Mouse (Mus musculus) lung, embryonic 15.5 days (tissue): ENCODE results near the gene Ssr1. TPM values are rescaled to one million over a fixed set of nuclear protein-coding genes. Genes with fewer than 3 reads are reported as not detected.

ENCODE experiments used
- ATAC-seq: fragments of 200-750 bp; cut with Nextera tagmentation; 2 replicates; pipeline ENCODE4 v1.8.0; 2017; ENCODE audit warnings: moderate number of reproducible peaks, borderline replicate concordance; ENCODE audit not compliant: low FRiP score, low TSS enrichment; ENCODE audit errors: extremely low read depth
- H3K27ac ChIP-seq: fragments of 300-500 bp; sonication (generic); 2 replicates; pipeline ENCODE4 v1.5.1; 2015; ENCODE audit warnings: moderate library complexity, mild to moderate bottlenecking, inconsistent platforms
- H3K27me3 ChIP-seq: fragments of 300-500 bp; sonication (generic); 2 replicates; pipeline ENCODE4 v1.6.1; 2015; ENCODE audit warnings: inconsistent platforms
- H3K36me3 ChIP-seq: fragments of 300-500 bp; sonication (generic); 2 replicates; pipeline ENCODE4 v1.6.1; 2015; ENCODE audit warnings: inconsistent platforms
- H3K4me1 ChIP-seq: fragments of 300-500 bp; sonication (generic); 2 replicates; pipeline ENCODE4 v1.6.1; 2015; ENCODE audit warnings: inconsistent platforms
- H3K4me2 ChIP-seq: fragments of 300-500 bp; sonication (generic); 2 replicates; pipeline ENCODE4 v1.6.1; 2015; ENCODE audit warnings: inconsistent platforms, mild to moderate bottlenecking, moderate library complexity
- H3K4me3 ChIP-seq: fragments of 300-500 bp; sonication (generic); 2 replicates; pipeline ENCODE4 v1.5.1; 2015; ENCODE audit warnings: mild to moderate bottlenecking, inconsistent platforms
- H3K9ac ChIP-seq: fragments of 300-500 bp; sonication (generic); 2 replicates; pipeline ENCODE4 v1.6.1; 2015; ENCODE audit warnings: inconsistent platforms
- H3K9me3 ChIP-seq: fragments of 300-500 bp; sonication (generic); 2 replicates; pipeline ENCODE4 v1.6.1; 2016; ENCODE audit warnings: inconsistent platforms
- WGBS: fragments of 180-500 bp; shearing (Covaris S2); methylation state at CpG from one replicate; pipeline ENCODE4 v1.1.7; 2015; 5-methylcytosine and 5-hydroxymethylcytosine counted together
- polyA plus RNA-seq: library from polyadenylated mRNA; unstranded; fragments of >200 nt; fragmentation: Nextera tagmentation; extraction: Ambion mirVana; gene quantifications from 2 replicates; pipeline ENCODE4 v1.2.1, GENCODE M21; 2015

Ssr1 gene
- polyA plus RNA-seq, 1 experiment from 2014 or later, result 150 TPM

DNA sequence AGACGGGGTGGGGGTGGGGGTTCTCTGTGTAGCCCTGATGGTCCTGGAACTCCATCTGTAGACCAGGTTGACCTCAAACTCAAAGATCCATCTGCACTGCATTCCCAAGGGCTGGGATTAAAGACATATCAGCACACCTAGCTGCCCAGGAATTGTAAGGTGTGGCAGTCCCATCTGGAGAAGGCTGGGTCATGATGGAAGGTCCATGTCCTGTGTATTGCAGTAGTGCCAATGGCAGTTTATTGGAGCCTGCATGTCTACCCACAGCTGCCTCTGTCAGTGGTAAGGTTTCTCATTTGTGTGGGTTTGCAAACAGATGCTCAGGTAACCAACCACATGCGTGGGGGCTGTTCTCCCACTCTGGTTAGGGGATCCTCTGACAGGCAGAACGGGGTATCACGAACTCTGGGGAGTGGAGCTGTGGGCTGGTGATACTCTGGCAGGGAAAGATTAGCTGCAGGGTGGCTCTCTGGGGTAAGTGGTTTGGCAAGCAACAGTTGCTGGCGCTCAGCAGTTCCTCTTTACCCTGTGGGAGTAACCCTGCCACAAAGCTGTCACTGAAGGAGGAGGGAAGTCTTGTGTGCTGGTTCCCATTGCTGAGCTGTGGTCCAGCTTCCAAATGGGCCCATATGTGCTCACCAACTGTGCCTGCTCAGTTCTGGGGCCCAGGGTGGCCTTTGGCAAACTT, 15.8 kb upstream of the Ssr1 start:
- H3K4me1 ChIP-seq, result no peaks in the 10 kb centered on the region
- no peak overlapping the region for H3K4me2 ChIP-seq
- no peak overlapping the region for H3K4me3 ChIP-seq
- H3K9ac ChIP-seq, result no peak overlapping the region
- H3K36me3 ChIP-seq, result no peaks in the 10 kb centered on the region
- no peak overlapping the region for H3K27ac ChIP-seq
- WGBS, result 69% methylated on average over 5 of the region's 5 CpGs
- H3K9me3 ChIP-seq, result no peaks in the 10 kb centered on the region
- no peaks in the 10 kb centered on the region for H3K27me3 ChIP-seq
- no peak for ATAC-seq

DNA sequence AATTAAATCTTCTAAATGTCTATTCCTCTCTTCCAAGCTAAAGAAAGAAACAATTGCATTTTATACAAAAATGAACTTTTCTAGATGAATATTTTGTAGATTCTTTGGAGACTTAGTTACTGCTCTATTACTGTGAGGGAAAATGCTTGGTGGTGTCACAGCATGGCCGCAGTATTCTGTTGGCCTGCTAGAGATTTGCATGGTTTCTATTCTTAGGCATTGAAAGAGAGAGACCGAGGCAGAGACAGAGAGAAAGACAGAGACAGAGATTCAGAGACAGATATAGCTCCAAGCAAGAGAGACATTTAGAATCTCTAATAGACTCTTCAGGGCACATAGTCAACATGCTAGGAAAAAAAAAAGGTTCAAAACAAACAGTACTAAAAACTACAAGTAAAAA, 14.0 kb upstream of the Ssr1 start:
- Histone ChIP-seq H3K4me2 (no peak overlapping the region), H3K9ac (no peak overlapping the region), H3K9me3 (no peaks in the 10 kb centered on the region), H3K4me1 (no peaks in the 10 kb centered on the region), H3K27me3 (no peaks in the 10 kb centered on the region), H3K27ac (no peak overlapping the region), H3K36me3 (no peaks in the 10 kb centered on the region), H3K4me3 (no peak overlapping the region)
- 85% methylated on average over 2 of the region's 2 CpGs for WGBS
- ATAC-seq, result no peak

DNA sequence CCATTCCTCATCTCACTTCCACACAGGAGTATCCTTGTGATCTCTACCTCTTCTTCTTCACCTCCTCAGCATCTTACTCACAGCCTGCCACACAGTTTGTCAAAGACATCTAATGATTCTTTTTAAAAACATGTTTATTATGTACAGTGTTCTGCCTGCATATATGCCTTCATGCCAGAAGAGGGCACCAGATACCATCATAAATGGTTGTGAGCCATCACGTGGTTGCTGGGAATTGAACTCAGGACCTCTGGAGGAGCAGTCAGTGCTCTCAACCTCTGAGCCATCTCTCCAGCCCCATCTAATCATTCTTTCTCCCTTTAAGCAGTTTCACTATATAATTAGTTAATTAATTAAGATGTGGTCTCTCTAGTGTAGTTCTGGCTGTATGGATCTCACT, 8.4 kb upstream of the Ssr1 start:
- Histone ChIP-seq H3K4me3 (no peak overlapping the region), H3K9ac (no peak overlapping the region), H3K4me2 (no peak overlapping the region), H3K27me3 (no peaks in the 10 kb centered on the region), H3K27ac (no peak overlapping the region), H3K9me3 (no peaks in the 10 kb centered on the region), H3K36me3 (no peaks in the 10 kb centered on the region), H3K4me1 (no peaks in the 10 kb centered on the region)
- ATAC-seq, result no peak
- 38% methylated on average over 1 of the region's 1 CpGs for WGBS

DNA sequence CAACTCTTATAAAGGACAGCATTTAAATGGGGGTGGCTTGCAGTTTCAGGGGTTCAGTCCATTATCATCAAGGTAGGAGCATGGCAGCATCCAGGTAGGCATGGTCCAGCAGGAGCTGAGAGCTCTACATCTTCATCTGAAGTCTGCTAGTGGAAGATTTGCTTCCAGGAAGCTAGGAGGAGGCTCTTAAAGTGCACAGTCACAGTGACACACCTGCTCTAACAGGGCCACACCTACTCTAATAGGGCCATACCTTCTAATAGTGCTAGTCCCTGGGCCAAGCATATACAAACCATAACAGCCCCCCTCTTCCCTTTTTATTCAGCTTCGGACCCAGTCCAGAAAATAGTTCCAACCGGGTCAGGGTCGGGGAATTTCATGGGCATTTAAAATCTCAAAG, 5.7 kb upstream of the Ssr1 start:
- Histone ChIP-seq H3K4me1 (no peaks in the 10 kb centered on the region; the same call in 1 of the 2 replicates), H3K27ac (no peak overlapping the region), H3K36me3 (no peaks in the 10 kb centered on the region), H3K4me3 (no peak overlapping the region), H3K9ac (no peak overlapping the region), H3K4me2 (no peak overlapping the region), H3K9me3 (no peaks in the 10 kb centered on the region), H3K27me3 (no peaks in the 10 kb centered on the region)
- 83% methylated on average over 3 of the region's 3 CpGs for WGBS
- ATAC-seq, result no peak

DNA sequence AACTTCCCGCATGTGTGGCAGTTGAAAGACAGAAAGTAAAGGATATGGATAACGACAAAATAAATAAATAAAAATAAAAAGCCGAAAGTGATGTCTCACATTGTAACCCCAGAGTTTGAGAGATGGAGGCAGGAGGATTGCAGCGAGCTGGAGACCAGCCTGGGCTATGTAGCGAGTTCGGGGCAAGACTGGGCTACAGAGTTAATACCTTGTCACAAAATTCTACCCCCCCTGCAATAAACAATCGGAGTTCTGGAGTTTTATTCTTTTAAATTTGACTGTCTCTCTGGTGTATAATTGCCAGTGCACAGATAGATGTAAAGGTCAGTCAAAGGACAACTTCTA, 360 bp upstream of the Ssr1 start:
- 13% methylated on average over 7 of the region's 7 CpGs for WGBS
- peak overlapping the region; percentile 17; the same call in 1 of the 2 replicates for H3K9ac ChIP-seq
- H3K9me3 ChIP-seq, result no peaks in the 10 kb centered on the region
- H3K36me3 ChIP-seq, result peaks cover 22% of the 10 kb centered on the region
- no peak overlapping the region for H3K27ac ChIP-seq
- peak; percentile 37; the same call in 1 of the 2 replicates for ATAC-seq
- H3K4me2 ChIP-seq, result peak overlapping the region; percentile 74
- H3K4me1 ChIP-seq, result peaks cover 10% of the 10 kb centered on the region; the same call in 1 of the 2 replicates
- H3K27me3 ChIP-seq, result no peaks in the 10 kb centered on the region
- H3K4me3 ChIP-seq, result peak overlapping the region; percentile 74

DNA sequence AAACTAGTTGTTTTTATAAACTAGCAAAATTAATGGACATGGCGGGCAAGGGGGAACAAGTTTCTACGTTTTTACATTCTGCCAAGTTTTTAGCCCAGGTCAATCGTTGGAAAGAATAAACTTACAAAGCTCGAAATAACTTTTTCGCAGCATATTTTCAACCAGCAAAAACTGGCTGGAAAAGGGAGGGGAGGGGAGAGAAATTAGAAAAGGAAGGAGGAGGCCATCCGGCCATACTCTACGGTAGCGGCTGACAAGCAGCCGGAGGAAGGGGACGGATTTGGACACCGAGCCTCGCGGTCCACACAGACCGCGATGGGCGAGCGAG, 677 bp downstream of the Ssr1 start:
- Histone ChIP-seq H3K27me3 (no peaks in the 10 kb centered on the region), H3K9ac (peak overlapping the region; percentile 83), H3K4me2 (peak overlapping the region; percentile 74), H3K4me1 (peaks cover 10% of the 10 kb centered on the region; the same call in 1 of the 2 replicates), H3K4me3 (peak overlapping the region; percentile 74), H3K27ac (peak overlapping the region; percentile 90), H3K9me3 (no peaks in the 10 kb centered on the region), H3K36me3 (peaks cover 32% of the 10 kb centered on the region)
- ATAC-seq, result peak; percentile 48
- under 1% methylated on average over 17 of the region's 17 CpGs for WGBS

DNA sequence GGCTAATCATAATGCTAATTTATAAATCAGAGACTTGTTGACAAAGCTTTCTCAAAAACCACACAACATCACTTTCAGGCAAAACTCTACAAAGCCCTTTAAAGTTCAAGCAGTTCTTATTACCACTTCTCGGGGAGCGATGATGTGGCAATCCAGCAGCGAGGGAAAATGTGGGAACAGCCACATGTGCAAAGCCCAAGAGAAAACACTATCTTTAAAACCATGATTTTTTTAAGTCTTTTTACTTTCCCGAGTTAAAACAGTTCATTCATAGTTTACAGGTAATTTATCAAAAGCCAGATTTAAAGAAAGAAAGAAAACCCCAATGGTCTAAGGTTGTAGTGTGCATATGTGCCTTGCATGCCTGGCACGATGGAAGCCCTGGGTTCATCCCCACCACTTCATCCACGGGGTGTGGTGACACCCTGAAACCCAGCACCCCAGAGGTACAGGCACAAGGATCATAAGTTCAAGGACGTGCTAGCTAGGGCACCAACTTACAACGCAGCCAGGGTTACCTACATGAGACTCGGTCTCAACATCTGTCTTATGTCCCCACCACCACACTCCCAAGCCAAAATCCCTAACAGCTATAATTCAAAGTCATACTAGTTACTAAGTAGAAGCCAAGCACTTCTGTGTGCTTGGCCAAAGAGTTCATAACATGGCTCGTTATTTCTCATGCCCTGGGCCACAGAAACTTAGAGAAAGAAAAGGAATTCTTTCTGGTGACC, 1.2 kb downstream of the Ssr1 start:
- Histone ChIP-seq H3K9me3 (no peaks in the 10 kb centered on the region), H3K27me3 (no peaks in the 10 kb centered on the region), H3K9ac (peak overlapping the region; percentile 83), H3K4me1 (peaks cover 10% of the 10 kb centered on the region; the same call in 1 of the 2 replicates), H3K4me2 (peak overlapping the region; percentile 74), H3K4me3 (peak overlapping the region; percentile 74), H3K27ac (peak overlapping the region; percentile 90; the same call in 1 of the 2 replicates), H3K36me3 (peaks cover 37% of the 10 kb centered on the region)
- 4% methylated on average over 10 of the region's 10 CpGs for WGBS
- no peak for ATAC-seq

DNA sequence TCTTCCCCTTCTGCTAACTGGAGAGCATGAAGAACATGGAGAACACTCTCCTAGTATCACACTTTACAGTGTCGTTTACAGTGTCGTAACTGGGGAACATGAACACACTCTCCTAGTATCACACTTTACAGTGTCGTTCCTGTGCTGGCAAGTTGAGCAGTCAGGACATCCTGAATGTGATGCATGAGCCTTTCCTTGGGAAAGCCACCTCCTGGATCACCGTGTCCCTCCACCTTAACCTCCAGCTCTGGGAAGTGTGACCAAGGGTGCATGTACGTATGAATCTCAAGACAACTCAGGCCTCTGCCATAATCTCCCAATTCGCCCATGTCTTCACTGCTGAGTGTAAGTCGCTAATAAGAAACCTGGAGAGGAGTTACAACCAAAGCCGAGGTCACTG, 4.3 kb downstream of the Ssr1 start:
- no peaks in the 10 kb centered on the region for H3K27me3 ChIP-seq
- no peak for ATAC-seq
- no peaks in the 10 kb centered on the region for H3K9me3 ChIP-seq
- no peak overlapping the region for H3K27ac ChIP-seq
- H3K36me3 ChIP-seq, result peaks cover 64% of the 10 kb centered on the region
- no peak overlapping the region for H3K9ac ChIP-seq
- 88% methylated on average over 8 of the region's 8 CpGs for WGBS
- H3K4me3 ChIP-seq, result no peak overlapping the region
- peaks cover 10% of the 10 kb centered on the region; the same call in 1 of the 2 replicates for H3K4me1 ChIP-seq
- H3K4me2 ChIP-seq, result no peak overlapping the region

DNA sequence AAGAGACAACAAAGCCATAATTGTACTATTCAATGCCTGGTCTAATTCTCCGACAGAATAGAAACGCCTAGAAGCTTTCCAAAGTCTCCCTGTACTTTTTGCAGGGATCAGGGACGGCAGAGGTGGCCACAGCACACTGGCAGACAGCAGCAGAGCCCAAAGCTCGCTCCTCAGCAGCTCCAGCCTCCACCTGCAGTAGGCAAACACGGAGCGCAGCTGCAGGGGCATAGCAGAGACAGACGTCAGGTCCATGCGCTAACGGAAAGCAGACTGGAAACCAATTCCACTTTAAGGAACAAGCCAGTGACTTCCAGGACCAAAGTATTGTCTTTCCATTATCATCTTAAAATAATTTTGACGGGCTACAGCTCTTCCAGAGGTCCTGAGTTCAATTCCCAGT, 7.9 kb downstream of the Ssr1 start:
- no peak for ATAC-seq
- H3K9ac ChIP-seq, result no peak overlapping the region
- no peaks in the 10 kb centered on the region for H3K9me3 ChIP-seq
- no peaks in the 10 kb centered on the region for H3K27me3 ChIP-seq
- H3K27ac ChIP-seq, result no peak overlapping the region
- H3K36me3 ChIP-seq, result peaks cover 92% of the 10 kb centered on the region
- H3K4me3 ChIP-seq, result no peak overlapping the region
- no peak overlapping the region for H3K4me2 ChIP-seq
- 86% methylated on average over 10 of the region's 10 CpGs for WGBS
- H3K4me1 ChIP-seq, result no peaks in the 10 kb centered on the region

DNA sequence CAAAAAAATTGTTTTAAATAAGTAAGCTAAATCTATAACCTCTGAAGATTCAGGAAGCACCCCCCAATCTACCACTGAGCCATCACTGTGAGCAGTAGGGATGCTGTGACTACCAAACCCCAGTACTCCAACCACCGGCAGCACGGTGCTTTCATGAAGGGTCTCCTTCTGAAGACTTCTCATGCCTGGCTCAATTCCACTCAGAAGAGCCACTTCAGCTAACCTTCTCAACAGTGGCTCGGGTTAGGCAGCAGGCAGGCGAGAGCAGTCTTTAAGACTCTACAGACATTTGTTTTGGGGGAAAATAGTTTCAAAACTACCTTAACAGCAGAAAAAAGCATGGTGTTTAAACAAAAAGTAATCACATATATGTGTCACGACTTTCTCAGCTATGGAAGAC, 13.0 kb downstream of the Ssr1 start:
- no peak overlapping the region for H3K9ac ChIP-seq
- H3K4me2 ChIP-seq, result no peak overlapping the region
- no peak for ATAC-seq
- no peaks in the 10 kb centered on the region for H3K9me3 ChIP-seq
- H3K4me1 ChIP-seq, result no peaks in the 10 kb centered on the region
- no peak overlapping the region for H3K27ac ChIP-seq
- WGBS, result 74% methylated on average over 5 of the region's 5 CpGs
- no peaks in the 10 kb centered on the region for H3K27me3 ChIP-seq
- H3K36me3 ChIP-seq, result peaks cover 85% of the 10 kb centered on the region
- H3K4me3 ChIP-seq, result no peak overlapping the region

DNA sequence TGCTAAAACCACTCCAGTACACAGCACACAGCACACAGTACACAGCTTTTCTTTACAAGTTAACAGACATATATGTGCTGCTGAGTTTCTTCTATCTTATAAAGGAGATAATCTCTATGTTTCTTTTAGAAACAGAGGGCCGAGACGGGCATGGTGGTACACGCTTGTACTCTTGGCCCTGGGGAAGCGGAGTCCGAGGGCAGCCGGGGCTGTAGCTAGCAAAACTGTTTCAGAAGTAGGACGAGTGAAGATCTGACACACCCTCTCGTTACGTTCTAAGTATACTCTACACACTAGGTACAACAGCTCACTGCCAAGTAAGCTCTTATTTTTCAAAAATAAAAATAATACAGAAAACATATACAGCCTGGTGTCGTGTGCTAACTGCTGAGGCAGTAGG, 13.7 kb downstream of the Ssr1 start:
- Histone ChIP-seq H3K27me3 (no peaks in the 10 kb centered on the region), H3K4me3 (no peak overlapping the region), H3K9ac (no peak overlapping the region), H3K4me1 (no peaks in the 10 kb centered on the region), H3K4me2 (no peak overlapping the region), H3K36me3 (peaks cover 83% of the 10 kb centered on the region), H3K27ac (no peak overlapping the region), H3K9me3 (no peaks in the 10 kb centered on the region)
- no peak for ATAC-seq
- WGBS, result 90% methylated on average over 10 of the region's 10 CpGs

DNA sequence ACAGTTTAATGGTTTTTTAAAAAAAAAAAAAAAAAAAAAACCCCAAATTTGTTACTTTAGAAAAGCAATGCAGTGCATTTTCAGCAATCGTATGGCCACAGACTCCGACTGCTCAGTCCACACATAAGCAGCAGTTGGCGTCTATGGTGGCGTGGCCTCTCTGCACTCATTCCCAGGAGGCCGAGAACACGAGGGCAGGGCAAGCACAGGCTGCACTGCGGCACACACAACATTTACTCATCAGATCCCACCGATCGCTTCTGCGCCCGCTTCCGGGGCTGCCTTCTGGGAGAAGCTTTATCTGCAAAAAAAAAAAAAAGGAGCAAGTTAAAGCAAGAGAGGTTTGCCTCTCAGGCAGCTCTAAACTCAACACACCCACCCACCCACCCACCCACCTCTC, 14.5 kb downstream of the Ssr1 start:
- Histone ChIP-seq H3K4me1 (no peaks in the 10 kb centered on the region), H3K27me3 (no peaks in the 10 kb centered on the region), H3K36me3 (peaks cover 80% of the 10 kb centered on the region), H3K4me3 (no peak overlapping the region), H3K9ac (no peak overlapping the region), H3K4me2 (no peak overlapping the region), H3K9me3 (no peaks in the 10 kb centered on the region), H3K27ac (no peak overlapping the region)
- no peak for ATAC-seq
- WGBS, result 86% methylated on average over 12 of the region's 12 CpGs
